Mouse (Mus musculus) midbrain, embryonic 10.5 days (tissue): ENCODE measurements around the gene Lypd6. TPM values are rescaled to one million over a fixed set of nuclear protein-coding genes. Genes with fewer than 3 reads are reported as not detected.

ENCODE experiments used
- DNase-seq: peaks from one replicate; pipeline ENCODE4 v3.0.0-alpha.2; 2017; ENCODE audit warnings: low spot score
- H3K27ac ChIP-seq: fragments of 300-500 bp; sonication (generic); replicated peaks from 2 replicates; pipeline ENCODE4 v1.5.1; 2016; ENCODE audit warnings: mild to moderate bottlenecking
- H3K27me3 ChIP-seq: fragments of 300-500 bp; sonication (generic); 2 replicates; pipeline ENCODE4 v1.6.1; 2016; ENCODE audit warnings: low read depth, mild to moderate bottlenecking; ENCODE audit not compliant: poor library complexity, severe bottlenecking
- H3K36me3 ChIP-seq: fragments of 300-500 bp; sonication (generic); 2 replicates; pipeline ENCODE4 v1.6.1; 2016; ENCODE audit warnings: mild to moderate bottlenecking, moderate library complexity
- H3K4me1 ChIP-seq: fragments of 300-500 bp; sonication (generic); 2 replicates; pipeline ENCODE4 v1.6.1; 2016
- H3K4me3 ChIP-seq: fragments of 300-500 bp; sonication (generic); 2 replicates; pipeline ENCODE4 v1.5.1; 2016; ENCODE audit warnings: mild to moderate bottlenecking, moderate library complexity
- H3K9me3 ChIP-seq: fragments of 300-500 bp; sonication (generic); replicated peaks from 2 replicates; pipeline ENCODE4 v1.6.1; 2016; ENCODE audit warnings: mild to moderate bottlenecking
- WGBS: fragments of 180-500 bp; shearing (Covaris S2); methylation state at CpG from one replicate; pipeline ENCODE4 v1.1.7; 2016; 5-methylcytosine and 5-hydroxymethylcytosine counted together
- polyA plus RNA-seq: library from polyadenylated mRNA; unstranded; fragments of >200 nt; fragmentation: Nextera tagmentation; extraction: Ambion mirVana; gene quantifications from 2 replicates; pipeline ENCODE4 v1.2.1, GENCODE M21; 2016

Lypd6 gene
- polyA plus RNA-seq, 1 experiment from 2014 or later, result 4.3 TPM

- no peak overlapping the region for H3K27ac ChIP-seq
- DNase-seq, result no peak
- H3K27me3 ChIP-seq, result no peaks in the 10 kb centered on the region
- no peaks in the 10 kb centered on the region for H3K9me3 ChIP-seq
- no peak overlapping the region for H3K4me3 ChIP-seq
- 95% methylated on average over 5 of the region's 5 CpGs for WGBS
- peaks cover 9% of the 10 kb centered on the region for H3K4me1 ChIP-seq
- H3K36me3 ChIP-seq, result no peaks in the 10 kb centered on the region
These were observed 46.2 kb downstream of the Lypd6 start for GRCm38 (mm10) chr2:50112427-50112826.

GRCm38 (mm10) chr2:50119101-50119500 lies 52.9 kb downstream of the Lypd6 start:
- H3K27ac ChIP-seq, result no peak overlapping the region
- no peaks in the 10 kb centered on the region for H3K4me1 ChIP-seq
- H3K4me3 ChIP-seq, result no peak overlapping the region
- no peaks in the 10 kb centered on the region for H3K9me3 ChIP-seq
- WGBS, result 93% methylated on average over 7 of the region's 7 CpGs
- no peaks in the 10 kb centered on the region for H3K36me3 ChIP-seq
- no peak for DNase-seq
- H3K27me3 ChIP-seq, result no peaks in the 10 kb centered on the region

GRCm38 (mm10) chr2:50120839-50121238 lies 54.6 kb downstream of the Lypd6 start:
- Histone ChIP-seq H3K27me3 (no peaks in the 10 kb centered on the region), H3K27ac (no peak overlapping the region), H3K36me3 (no peaks in the 10 kb centered on the region), H3K9me3 (no peaks in the 10 kb centered on the region), H3K4me3 (no peak overlapping the region), H3K4me1 (peaks cover 4% of the 10 kb centered on the region; the same call in 1 of the 2 replicates)
- WGBS, result 89% methylated on average over 9 of the region's 9 CpGs
- DNase-seq, result no peak

- Histone ChIP-seq H3K4me3 (no peak overlapping the region), H3K27me3 (no peaks in the 10 kb centered on the region), H3K4me1 (peaks cover 10% of the 10 kb centered on the region), H3K36me3 (no peaks in the 10 kb centered on the region), H3K9me3 (no peaks in the 10 kb centered on the region), H3K27ac (no peak overlapping the region)
- no peak for DNase-seq
- 81% methylated on average over 5 of the region's 5 CpGs for WGBS
These were observed 57.1 kb downstream of the Lypd6 start for GRCm38 (mm10) chr2:50123376-50123775.

- 84% methylated on average over 9 of the region's 9 CpGs for WGBS
- no peaks in the 10 kb centered on the region for H3K27me3 ChIP-seq
- H3K9me3 ChIP-seq, result no peaks in the 10 kb centered on the region
- H3K36me3 ChIP-seq, result no peaks in the 10 kb centered on the region
- 0 out of 2 replicates have a peak overlapping the region, but pooled peaks have one; percentile 13 for H3K27ac ChIP-seq
- no peak for DNase-seq
- peaks cover 10% of the 10 kb centered on the region for H3K4me1 ChIP-seq
- H3K4me3 ChIP-seq, result no peak overlapping the region
These were observed 61.4 kb downstream of the Lypd6 start for GRCm38 (mm10) chr2:50127513-50128175.

GRCm38 (mm10) chr2:50128322-50129277 lies 62.4 kb downstream of the Lypd6 start:
- Histone ChIP-seq H3K27ac (no peak overlapping the region), H3K4me1 (peaks cover 10% of the 10 kb centered on the region), H3K27me3 (no peaks in the 10 kb centered on the region), H3K4me3 (no peak overlapping the region), H3K36me3 (no peaks in the 10 kb centered on the region), H3K9me3 (no peaks in the 10 kb centered on the region)
- no peak for DNase-seq
- WGBS, result 85% methylated on average over 12 of the region's 12 CpGs

GRCm38 (mm10) chr2:50130674-50131073 lies 64.4 kb downstream of the Lypd6 start:
- no peak overlapping the region for H3K27ac ChIP-seq
- H3K36me3 ChIP-seq, result no peaks in the 10 kb centered on the region
- 83% methylated on average over 3 of the region's 3 CpGs for WGBS
- DNase-seq, result no peak
- H3K27me3 ChIP-seq, result no peaks in the 10 kb centered on the region
- no peak overlapping the region for H3K4me3 ChIP-seq
- H3K4me1 ChIP-seq, result peaks cover 6% of the 10 kb centered on the region; the same call in 1 of the 2 replicates
- H3K9me3 ChIP-seq, result no peaks in the 10 kb centered on the region

- Histone ChIP-seq H3K4me1 (peaks cover 5% of the 10 kb centered on the region), H3K27ac (no peak overlapping the region), H3K27me3 (no peaks in the 10 kb centered on the region), H3K4me3 (no peak overlapping the region), H3K9me3 (no peaks in the 10 kb centered on the region), H3K36me3 (no peaks in the 10 kb centered on the region)
- no peak for DNase-seq
- 67% methylated on average over 6 of the region's 6 CpGs for WGBS
These were observed 77.4 kb downstream of the Lypd6 start for GRCm38 (mm10) chr2:50143672-50144071.

GRCm38 (mm10) chr2:50147308-50147707 lies 81.1 kb downstream of the Lypd6 start:
- H3K9me3 ChIP-seq, result no peaks in the 10 kb centered on the region
- peaks cover 9% of the 10 kb centered on the region for H3K4me1 ChIP-seq
- no peaks in the 10 kb centered on the region for H3K27me3 ChIP-seq
- WGBS, result 95% methylated on average over 9 of the region's 9 CpGs
- H3K4me3 ChIP-seq, result no peak overlapping the region
- H3K36me3 ChIP-seq, result no peaks in the 10 kb centered on the region
- H3K27ac ChIP-seq, result no peak overlapping the region
- no peak for DNase-seq

- Histone ChIP-seq H3K4me3 (no peak overlapping the region), H3K9me3 (no peaks in the 10 kb centered on the region), H3K36me3 (no peaks in the 10 kb centered on the region), H3K27ac (no peak overlapping the region), H3K4me1 (0 out of 2 replicates have a peak, but pooled peaks cover 4% of the 10 kb centered on the region), H3K27me3 (no peaks in the 10 kb centered on the region)
- no peak for DNase-seq
- WGBS, result 85% methylated on average over 6 of the region's 6 CpGs
These were observed 83.3 kb downstream of the Lypd6 start for GRCm38 (mm10) chr2:50149257-50150202.

- Histone ChIP-seq H3K4me3 (no peak overlapping the region), H3K27me3 (no peaks in the 10 kb centered on the region), H3K27ac (no peak overlapping the region), H3K9me3 (no peaks in the 10 kb centered on the region), H3K4me1 (0 out of 2 replicates have a peak, but pooled peaks cover 4% of the 10 kb centered on the region), H3K36me3 (no peaks in the 10 kb centered on the region)
- no peak for DNase-seq
- 91% methylated on average over 7 of the region's 7 CpGs for WGBS
These were observed 84.0 kb downstream of the Lypd6 start for GRCm38 (mm10) chr2:50150203-50150590.

- Histone ChIP-seq H3K4me3 (no peak overlapping the region), H3K27ac (no peak overlapping the region), H3K9me3 (no peaks in the 10 kb centered on the region), H3K27me3 (no peaks in the 10 kb centered on the region), H3K36me3 (no peaks in the 10 kb centered on the region), H3K4me1 (0 out of 2 replicates have a peak, but pooled peaks cover 4% of the 10 kb centered on the region)
- 93% methylated on average over 5 of the region's 5 CpGs for WGBS
- no peak for DNase-seq
These were observed 84.6 kb downstream of the Lypd6 start for GRCm38 (mm10) chr2:50150816-50151215.
